Mouse (Mus musculus) adrenal gland, postnatal 36 days (tissue): Measurements from ENCODE around the gene Selenoi. TPM values are rescaled to one million over a fixed set of nuclear protein-coding genes. Genes with fewer than 3 reads are reported as not detected.
"Not testable (repeated sequence)": the region's sequence is repeated elsewhere in the genome, so short reads cannot be mapped to it uniquely, and the experiment has no call there.

ENCODE experiments used
- DNase-seq, 2 experiments: peaks; one replicate each; pipeline ENCODE4 v3.0.0; 2021; ENCODE audit warnings: mixed read lengths in 1 of 2
- long read RNA-seq, 2 experiments: library from polyadenylated mRNA; stranded (forward); transcript quantifications; one replicate each; pipeline ENCODE4 v2.0.0; 2021; ENCODE audit warnings: borderline sequencing depth in 2 of 2
- total RNA-seq, 2 experiments: library from RNA; stranded (reverse); gene quantifications; 2 replicates each; pipeline ENCODE4 v1.2.3; 2021

The Selenoi gene
- total RNA-seq, result 10 to 100 TPM; 24.2 to 25.9 TPM
- long read RNA-seq, experiment 1, full-length matches to known transcripts, result 1 of 8 reads
- long read RNA-seq, experiment 1, partial matches to known transcripts, result 1 of 8 reads
- long read RNA-seq, experiment 1, other reads (novel, unspliced or antisense), result 6 of 8 reads
- long read RNA-seq, experiment 2, full-length matches to known transcripts, result 1 of 1 reads
- long read RNA-seq, experiment 2, partial matches to known transcripts, result 0 of 1 reads
- long read RNA-seq, experiment 2, other reads (novel, unspliced or antisense), result 0 of 1 reads

- peak; percentile 99 for DNase-seq
Observed at GRCm38 (mm10) chr5:30232271-30232971, at the start of gene Selenoi. Selenoi (plus strand) TSS chr5:30232581.

DNA sequence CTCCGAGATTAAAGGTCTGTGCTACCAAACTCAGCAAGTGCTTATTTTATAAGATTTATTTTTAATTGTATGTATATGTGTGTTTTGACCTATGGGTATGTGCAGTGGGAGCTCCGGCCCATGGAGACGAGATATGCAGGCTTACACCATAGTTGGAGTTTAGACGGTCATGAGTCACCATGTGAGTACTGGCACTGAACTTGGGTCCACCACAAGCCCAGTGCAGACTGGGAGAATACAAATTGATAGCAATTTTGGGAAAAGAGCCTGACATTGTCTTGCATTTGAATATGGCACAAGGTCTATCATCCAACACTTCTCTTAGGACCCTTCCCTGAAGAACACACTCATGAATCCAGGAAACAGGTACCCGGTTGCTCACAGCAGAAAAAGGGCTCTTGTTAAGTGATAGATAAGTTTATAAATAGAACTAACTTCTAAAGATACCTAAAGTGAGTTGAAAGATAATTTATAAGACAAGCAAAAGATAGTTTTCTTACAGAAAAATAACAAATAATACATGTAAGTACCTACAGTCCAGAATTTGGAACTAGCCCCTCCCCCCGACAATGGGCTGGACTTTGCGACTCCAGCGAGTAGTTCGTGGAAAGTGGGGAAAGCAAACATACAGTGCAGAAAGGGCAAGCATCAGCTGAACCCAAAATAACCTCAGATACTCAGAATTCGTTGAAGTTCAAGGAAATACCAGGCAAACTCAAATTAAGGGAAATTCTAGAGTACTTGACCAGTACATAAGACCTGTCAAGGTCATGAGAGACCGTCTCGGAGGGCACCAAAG lies 44.5 kb upstream of the Selenoi start:
- DNase-seq, result no peak

GRCm38 (mm10) chr5:30192452-30192851 lies 39.9 kb upstream of the Selenoi start:
- no peak for DNase-seq

DNA sequence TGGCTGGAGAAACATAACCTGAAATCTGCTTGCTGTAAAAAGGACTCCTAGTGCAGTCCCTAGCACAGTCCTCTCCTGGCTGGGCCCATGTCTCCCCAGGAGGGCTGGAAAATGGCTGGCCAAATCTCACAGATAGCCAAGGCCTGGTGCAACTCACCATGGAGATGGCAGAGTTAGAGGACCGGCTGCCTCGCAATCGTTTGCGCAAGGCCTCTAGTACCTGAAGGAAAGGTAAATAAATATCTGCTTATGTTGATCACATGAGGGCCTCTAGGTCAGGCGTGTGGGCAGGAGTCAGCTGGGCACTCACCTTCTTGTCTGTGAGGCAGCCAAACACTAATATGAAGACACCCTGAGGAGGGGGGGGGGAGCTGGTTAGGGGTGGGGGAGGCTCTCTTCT lies 37.0 kb upstream of the Selenoi start:
- DNase-seq, result no peak

DNA sequence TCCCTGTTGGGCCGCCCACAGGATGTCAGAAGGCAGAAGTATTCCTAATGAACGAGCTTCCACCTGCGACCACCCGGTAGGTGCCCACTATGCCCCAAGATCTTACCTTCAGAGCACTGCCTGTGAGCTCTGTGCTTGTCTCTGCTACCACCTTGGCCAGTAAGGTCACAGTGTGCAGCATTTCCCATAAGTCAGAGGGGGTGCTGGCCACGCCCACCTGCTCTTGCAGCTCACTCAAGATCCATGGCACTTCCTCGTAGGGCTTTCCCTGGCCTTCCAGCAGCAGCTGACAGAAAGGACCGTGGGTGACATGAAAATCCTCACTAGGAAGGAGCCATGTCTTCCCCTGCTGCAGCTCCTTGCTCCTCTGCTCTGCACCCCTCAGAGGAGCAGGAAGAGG lies 34.1 kb upstream of the Selenoi start:
- DNase-seq, result no peak

GRCm38 (mm10) chr5:30201521-30201920 lies 30.9 kb upstream of the Selenoi start:
- DNase-seq, result peak; percentile 26 to 30

- DNase-seq, result no peak
Observed at GRCm38 (mm10) chr5:30202221-30202620, 30.2 kb upstream of the Selenoi start.

DNA sequence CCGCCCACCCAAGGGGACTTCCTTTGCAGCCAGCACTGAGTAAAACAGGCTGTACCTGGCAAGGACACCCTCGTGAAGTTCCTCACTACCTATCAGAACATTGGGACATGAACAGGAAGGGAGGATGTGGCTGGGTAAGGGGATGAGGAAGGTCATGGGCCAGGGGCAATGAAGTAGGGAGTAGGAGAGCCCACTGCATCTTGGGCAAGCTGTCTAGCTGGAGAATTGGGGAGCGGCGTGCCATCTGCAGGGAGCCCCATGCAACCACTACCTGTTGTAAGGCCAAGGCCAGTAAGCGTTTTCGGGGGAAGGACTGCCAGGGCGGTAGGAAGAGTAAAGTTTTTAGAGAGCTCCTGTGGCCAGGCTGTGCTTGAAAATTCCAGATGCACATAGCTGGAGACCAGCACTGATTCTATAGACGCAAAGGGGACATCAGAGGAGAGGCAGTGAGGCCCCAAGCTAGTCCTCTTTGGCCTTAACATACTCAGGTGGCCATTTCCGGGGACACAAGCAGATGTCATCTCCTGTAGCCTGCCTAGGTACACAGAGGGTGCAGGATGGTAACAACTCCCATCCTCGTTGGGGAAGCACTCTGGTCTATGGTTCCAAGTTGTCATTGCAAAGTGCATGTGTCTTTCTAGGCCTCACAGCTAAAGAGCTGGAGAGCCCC lies 29.0 kb upstream of the Selenoi start:
- DNase-seq, result no peak

DNA sequence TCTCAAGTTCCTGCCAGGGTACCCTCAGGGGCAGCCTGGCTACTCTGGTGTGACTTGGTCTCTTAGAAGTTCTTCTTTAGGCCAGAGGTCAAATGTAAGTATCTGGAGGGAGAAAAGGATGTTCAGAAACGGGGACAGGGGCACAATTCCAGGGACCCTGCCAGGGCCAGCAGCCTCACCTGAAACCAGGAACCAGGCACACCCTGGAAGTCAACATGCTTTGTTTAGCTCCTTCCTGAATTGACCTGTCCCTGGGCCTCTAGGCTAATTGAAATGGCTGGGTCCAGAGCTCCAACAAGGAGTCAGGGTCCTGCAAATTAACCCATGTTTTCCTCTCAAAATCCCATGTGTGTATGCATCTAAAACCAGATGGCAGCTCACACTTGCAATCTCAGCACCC lies 27.9 kb upstream of the Selenoi start:
- DNase-seq, result no peak

- no peak for DNase-seq
Observed at GRCm38 (mm10) chr5:30205034-30205433, 27.3 kb upstream of the Selenoi start.

- no peak for DNase-seq
Observed at GRCm38 (mm10) chr5:30205493-30205892, 26.9 kb upstream of the Selenoi start, which contains the start of gene Adgrf3. Adgrf3 (minus strand) TSS chr5:30205722.

DNA sequence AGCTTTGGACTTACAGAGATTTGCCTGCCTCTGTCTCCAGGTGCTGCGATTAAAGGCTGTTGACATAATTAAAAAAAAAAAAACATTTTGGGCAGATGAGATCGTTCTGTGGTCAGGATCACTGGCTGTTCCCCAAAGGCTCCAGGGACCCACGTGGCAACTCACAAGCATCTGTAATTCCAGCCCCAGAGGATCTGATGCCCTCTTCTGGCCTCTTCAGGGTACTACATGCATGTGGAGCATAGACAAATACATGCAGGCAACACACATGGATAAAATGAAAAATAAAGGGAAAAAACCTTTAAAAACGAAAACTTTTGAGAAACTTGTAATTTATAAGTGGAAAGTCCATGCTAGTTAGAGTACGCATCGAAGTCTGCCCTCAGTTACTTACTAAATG lies 25.1 kb upstream of the Selenoi start:
- peak in 1 of 2 experiments; percentile 34 for DNase-seq

DNA sequence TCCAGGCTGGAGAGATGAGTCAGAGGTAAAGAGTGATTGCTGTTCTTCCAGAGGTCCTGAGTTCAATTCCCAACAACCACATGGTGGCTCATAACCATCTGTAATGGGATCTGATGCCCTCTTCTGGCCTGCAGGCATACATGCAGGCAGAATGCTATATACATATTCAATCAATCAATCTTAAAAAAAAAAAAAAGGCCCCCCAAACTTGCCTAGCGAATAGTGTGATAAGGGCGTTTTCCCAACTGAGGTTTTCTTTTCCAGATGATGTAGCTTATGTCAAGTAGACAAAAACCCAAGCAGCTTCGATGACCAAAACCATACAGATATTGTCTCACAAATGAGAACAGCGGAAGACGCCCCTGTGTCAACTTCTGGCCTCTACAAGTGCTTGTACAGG lies 21.6 kb upstream of the Selenoi start:
- not testable (repeated sequence) for DNase-seq

DNA sequence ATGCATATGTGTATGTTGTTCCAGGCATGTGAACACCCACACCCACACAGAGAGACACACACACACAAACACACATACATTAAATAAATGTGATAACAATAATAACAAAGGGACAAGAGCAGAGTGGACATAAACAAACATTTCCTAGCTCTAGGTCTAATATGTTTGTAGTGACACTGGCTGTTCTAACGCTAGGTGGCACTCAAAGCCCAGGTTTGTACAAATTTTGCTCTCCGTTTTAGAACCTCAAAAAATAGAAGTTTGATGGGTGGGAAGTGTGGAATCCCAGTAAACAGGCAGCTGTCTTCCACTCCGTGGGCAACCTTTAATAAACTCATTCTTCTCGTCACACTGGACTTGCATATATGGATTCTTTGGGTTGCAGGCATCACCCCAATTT lies 17.5 kb upstream of the Selenoi start:
- peak; percentile 64 to 78 for DNase-seq

DNA sequence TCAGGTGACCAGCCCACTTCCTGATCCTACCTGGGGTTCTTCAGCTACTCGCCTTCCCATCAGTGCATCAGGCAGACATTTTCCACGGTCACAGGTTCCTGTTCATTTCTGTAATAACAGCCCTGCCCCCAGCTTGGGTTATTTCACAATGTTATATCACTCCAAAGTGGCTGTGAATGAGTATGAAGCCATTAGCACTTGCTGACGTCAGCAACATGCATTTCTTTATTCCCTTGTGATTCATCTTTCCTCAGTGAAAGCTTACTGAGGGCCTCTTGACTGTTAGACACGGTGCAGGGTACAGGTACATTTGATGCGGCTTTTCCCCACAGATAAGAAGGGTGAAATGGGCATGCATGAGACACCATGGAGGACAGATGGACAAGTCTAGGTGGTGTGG lies 16.4 kb upstream of the Selenoi start:
- DNase-seq, result no peak

DNA sequence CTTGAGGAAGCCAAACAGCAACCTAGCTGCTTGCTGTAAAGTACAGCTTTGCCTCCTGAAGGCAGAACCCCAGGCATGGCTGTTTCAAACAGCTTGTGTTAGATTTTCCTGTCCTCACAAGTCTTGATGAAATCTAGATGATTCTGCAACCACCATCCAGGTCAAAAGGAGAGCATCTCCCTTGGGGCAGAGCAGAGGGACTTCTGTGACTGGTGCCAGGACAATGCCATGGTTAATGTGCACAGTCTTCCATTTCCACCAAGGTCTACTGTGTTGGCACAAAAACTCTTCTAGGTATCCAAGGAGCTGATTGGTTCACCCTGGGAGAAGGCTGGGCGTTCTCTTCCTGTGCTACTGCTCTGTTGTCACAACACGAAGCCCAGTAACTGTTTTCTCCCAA lies 12.7 kb upstream of the Selenoi start:
- DNase-seq, result no peak

- no peak for DNase-seq
Observed at GRCm38 (mm10) chr5:30220666-30221065, 11.7 kb upstream of the Selenoi start.

- DNase-seq, result no peak
Observed at GRCm38 (mm10) chr5:30222681-30223080, 9.7 kb upstream of the Selenoi start.

DNA sequence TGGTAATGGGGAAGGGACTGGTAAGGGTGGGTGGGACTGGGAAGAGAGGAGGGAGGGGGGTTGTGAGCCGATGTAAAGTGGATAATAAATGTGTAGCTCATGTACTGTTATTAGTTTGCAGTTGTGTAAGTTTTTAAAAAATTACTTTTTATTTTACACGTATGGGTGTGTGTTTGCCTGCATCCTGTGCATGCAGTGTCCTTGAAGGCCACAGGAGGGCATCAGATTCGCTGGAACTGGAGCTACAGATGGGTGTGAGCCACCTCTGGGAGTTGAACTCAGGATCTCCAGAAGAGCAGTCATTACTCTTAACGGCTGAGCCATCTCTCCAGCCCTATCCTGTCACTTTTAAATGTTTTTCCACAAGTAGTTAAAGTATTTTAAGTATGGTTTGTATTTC lies 1.5 kb upstream of the Selenoi start:
- DNase-seq, result peak in 1 of 2 experiments; percentile 9

- DNase-seq, result no peak
Observed at GRCm38 (mm10) chr5:30231891-30232270, 500 bp upstream of the Selenoi start.

DNA sequence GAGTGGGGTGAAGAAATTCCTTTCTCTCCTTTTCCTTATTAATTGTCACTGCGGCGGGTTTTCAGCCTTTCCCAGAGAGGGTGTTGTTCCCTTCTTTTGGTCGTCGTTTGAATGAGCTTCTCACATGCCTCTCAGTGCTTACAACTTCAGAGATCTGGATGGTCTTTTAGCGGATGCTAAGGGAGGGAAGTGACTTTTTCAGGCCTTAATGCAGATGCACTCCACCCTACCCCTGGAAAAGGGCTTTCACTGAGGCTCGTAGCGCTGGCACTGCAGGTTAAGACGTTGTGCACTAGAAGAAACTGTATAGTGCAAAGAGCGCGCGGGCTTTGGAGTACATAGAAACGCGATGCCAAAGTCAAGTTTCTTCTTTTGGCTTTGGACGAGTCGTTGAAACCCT lies 661 bp downstream of the Selenoi start:
- peak; percentile 9 to 17 for DNase-seq

DNA sequence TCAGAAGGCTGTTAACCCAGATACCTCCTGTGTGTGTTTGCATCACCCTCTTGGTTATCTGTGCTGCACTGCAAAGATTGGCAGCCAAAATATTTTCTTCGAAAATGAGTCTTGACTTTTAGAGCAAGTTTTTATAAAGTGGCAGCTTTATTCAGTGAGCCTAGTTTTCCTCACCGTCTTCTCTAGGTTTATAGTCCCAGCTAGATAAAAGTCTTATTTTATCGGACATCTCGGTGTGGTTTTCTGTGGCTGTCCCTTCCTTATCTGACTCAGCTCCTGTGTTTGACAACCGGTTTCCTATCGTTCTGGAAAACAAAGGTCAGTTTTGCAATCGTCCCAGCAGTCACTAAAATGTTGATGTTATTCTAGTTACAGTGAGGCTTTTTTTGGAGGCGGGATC lies 1.6 kb downstream of the Selenoi start:
- DNase-seq, result no peak
